Mouse (Mus musculus) spleen, embryonic (tissue): Measurements from ENCODE around the gene Tbx4.

ENCODE experiments used
- CTCF ChIA-PET: fragments of 350-600 bp; sonication (Branson Sonifier 250); formaldehyde crosslinking; loops from one replicate; lab custom pipeline; 2022; lab: Charles Lee

Tbx4 gene

GRCm38 (mm10) chr11:85885665-85886428 lies at the start of gene Tbx4:
Gene Tbx4 (plus strand): TSS chr11:85886422.
- CTCF ChIA-PET: no interaction called here

- CTCF ChIA-PET: no interaction called here
Measured at GRCm38 (mm10) chr11:85836523-85837290, 49.5 kb upstream of the Tbx4 start.

- CTCF ChIA-PET: no interaction called here
Measured at GRCm38 (mm10) chr11:85837291-85837647, 49.0 kb upstream of the Tbx4 start.

- CTCF ChIA-PET: no interaction called here
Measured at GRCm38 (mm10) chr11:85837648-85838423, 48.4 kb upstream of the Tbx4 start.

- CTCF ChIA-PET: interaction anchor here (0.7 kb wide), 1 partner anchor 36 kb away, joined by 3 read pairs; no protein-coding TSS in a partner anchor
Measured at GRCm38 (mm10) chr11:85838424-85839257, 47.6 kb upstream of the Tbx4 start.

GRCm38 (mm10) chr11:85839258-85840030 lies 46.8 kb upstream of the Tbx4 start:
- CTCF ChIA-PET: interaction anchor here (0.7 kb wide), 1 partner anchor 36 kb away, joined by 3 read pairs; no protein-coding TSS in a partner anchor

- CTCF ChIA-PET: no interaction called here
Measured at GRCm38 (mm10) chr11:85840031-85840802, 46.0 kb upstream of the Tbx4 start.

- CTCF ChIA-PET: no interaction called here
Measured at GRCm38 (mm10) chr11:85840803-85841145, 45.4 kb upstream of the Tbx4 start.

- CTCF ChIA-PET: no interaction called here
Measured at GRCm38 (mm10) chr11:85841211-85841681, 45.0 kb upstream of the Tbx4 start.

- CTCF ChIA-PET: interaction anchor here (0.9 kb wide), 1 partner anchor 331 kb away, joined by 5 read pairs; no protein-coding TSS in a partner anchor
Measured at GRCm38 (mm10) chr11:85841980-85842379, 44.2 kb upstream of the Tbx4 start.

GRCm38 (mm10) chr11:85842596-85843346 lies 43.5 kb upstream of the Tbx4 start:
- CTCF ChIA-PET: interaction anchor here (0.7 to 0.9 kb wide), 2 partner anchors 156 to 331 kb away, joined by 3 to 5 read pairs; no protein-coding TSS in a partner anchor

- CTCF ChIA-PET: interaction anchor here (0.5 kb wide), 1 partner anchor 1025 kb away, joined by 5 read pairs; no protein-coding TSS in a partner anchor
Measured at GRCm38 (mm10) chr11:85843347-85843692, 42.9 kb upstream of the Tbx4 start.

GRCm38 (mm10) chr11:85844144-85844965 lies 41.9 kb upstream of the Tbx4 start:
- CTCF ChIA-PET: interaction anchor here (0.5 to 1.1 kb wide), 3 partner anchors 136 to 1026 kb away, joined by 3 to 5 read pairs (median 3); no protein-coding TSS in a partner anchor

GRCm38 (mm10) chr11:85844971-85845370 lies 41.3 kb upstream of the Tbx4 start:
- CTCF ChIA-PET: interaction anchor here (1.1 kb wide), 1 partner anchor 135 kb away, joined by 3 read pairs; no protein-coding TSS in a partner anchor

- CTCF ChIA-PET: interaction anchor here (1.1 kb wide), 1 partner anchor 134 kb away, joined by 3 read pairs; no protein-coding TSS in a partner anchor
Measured at GRCm38 (mm10) chr11:85845921-85846320, 40.3 kb upstream of the Tbx4 start.

- CTCF ChIA-PET: no interaction called here
Measured at GRCm38 (mm10) chr11:85846509-85846908, 39.7 kb upstream of the Tbx4 start.

- CTCF ChIA-PET: no interaction called here
Measured at GRCm38 (mm10) chr11:85849037-85849436, 37.2 kb upstream of the Tbx4 start.
